Mouse (Mus musculus) gastrocnemius, adult 2 months (tissue): ENCODE results near the gene Atxn7l2. TPM values are rescaled to one million over a fixed set of nuclear protein-coding genes. Genes with fewer than 3 reads are reported as not detected.
A peak's percentile ranks its signal among the peaks of the same experiment; 100 is the strongest.

Experiments used
- DNase-seq: peaks from one replicate; pipeline ENCODE4 v3.0.0; 2022
- H3K27ac ChIP-seq: fragments of 200-600 bp; 2 replicates; pipeline ENCODE4 v1.8.1; 2022; ENCODE audit warnings: mild to moderate bottlenecking
- H3K4me3 ChIP-seq: fragments of 200-600 bp; 2 replicates; pipeline ENCODE4 v1.8.1; 2022; ENCODE audit warnings: mild to moderate bottlenecking, moderate library complexity
- CTCF ChIP-seq: fragments of 200-600 bp; IDR thresholded peaks from 2 replicates; pipeline ENCODE4 v1.8.1; 2022; ENCODE audit warnings: antibody characterized with exemption, mild to moderate bottlenecking, moderate library complexity
- intact Hi-C: fragments of 180-260 bp; cut with DNase I; formaldehyde crosslinking; loops from one replicate; pipeline ENCODE4 v1.15.1; 2025
- total RNA-seq, 2 experiments: library from RNA; stranded (reverse); gene quantifications; 2 replicates each; pipeline ENCODE4 v1.2.3; 2021

The Atxn7l2 gene
- total RNA-seq, 2 experiments from 2014 or later: 6.4 to 8.6 TPM

DNA sequence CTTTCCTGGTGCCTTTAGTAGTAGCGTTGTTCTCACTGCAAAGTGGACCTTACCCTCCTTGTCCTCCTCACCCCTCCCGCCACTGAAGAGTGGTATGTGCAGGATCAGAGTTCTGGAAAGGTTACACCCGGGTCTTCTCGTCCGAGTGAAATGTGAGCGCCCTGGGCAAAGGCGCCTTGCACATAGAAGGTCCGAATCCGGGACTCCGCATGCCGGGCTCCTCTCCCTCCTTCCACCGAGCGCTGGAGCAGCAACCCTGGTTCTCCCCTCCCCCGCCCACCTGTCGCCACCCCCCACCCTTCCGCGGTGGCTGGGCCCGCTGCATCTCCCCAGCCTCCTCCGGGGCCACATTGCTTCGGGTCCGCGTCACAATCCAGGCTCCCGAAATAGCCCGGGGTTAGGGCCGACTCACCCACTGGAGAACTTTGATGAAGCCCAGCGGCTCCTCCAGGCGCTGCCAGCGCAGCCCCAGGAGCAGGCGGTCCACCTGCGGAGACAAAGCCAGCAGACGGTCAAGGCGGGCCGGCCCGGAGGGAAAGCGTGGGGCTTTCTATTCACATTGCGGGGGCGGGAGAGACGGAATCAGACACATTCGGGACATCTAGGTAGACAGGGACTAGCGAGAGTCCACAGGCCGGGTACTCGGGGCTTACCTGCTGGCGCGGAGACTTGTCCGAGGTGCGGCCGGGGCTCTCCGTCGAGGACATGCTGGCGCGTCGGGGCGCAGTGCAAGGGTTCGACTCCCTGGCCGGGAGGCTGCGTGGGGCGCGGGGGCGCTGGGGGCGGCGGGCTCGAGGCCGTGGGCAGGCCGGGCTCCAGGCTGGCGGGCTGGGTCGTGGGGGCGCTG is 15.2 kb upstream of the Atxn7l2 start:
- Histone ChIP-seq H3K4me3 (peak overlapping the region; percentile 85), H3K27ac (peak overlapping the region; percentile 99)
- no peak for TF ChIP-seq CTCF
- peak; percentile 92 for DNase-seq
- intact Hi-C loops: no loop called here

- intact Hi-C loops: no loop called here
- TF ChIP-seq CTCF: no peak
- peak; percentile 86 for DNase-seq
- Histone ChIP-seq H3K4me3 (peak overlapping the region; percentile 85), H3K27ac (peak overlapping the region; percentile 99)
These were observed 9.9 kb upstream of the Atxn7l2 start for GRCm38 (mm10) chr3:108220661-108221060.

DNA sequence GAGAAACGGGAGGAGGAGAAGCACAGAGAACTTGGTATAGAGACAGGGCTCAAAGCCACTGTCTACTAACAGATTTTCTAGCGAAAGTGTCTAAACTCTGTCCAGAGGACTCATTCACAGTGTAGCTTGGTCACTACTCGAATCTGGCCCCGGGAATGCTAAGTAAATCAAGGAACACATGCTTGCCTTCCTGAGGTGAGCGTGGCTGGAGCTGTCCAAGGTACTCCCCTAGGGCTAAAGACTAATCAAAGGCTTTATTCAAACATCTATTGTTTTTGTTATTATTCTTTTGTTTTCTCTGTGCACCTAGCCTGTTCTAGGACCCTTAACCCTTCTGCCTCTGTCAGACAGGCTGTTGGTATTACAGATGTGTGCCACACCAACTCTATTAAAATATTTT is 4.0 kb upstream of the Atxn7l2 start:
- intact Hi-C loops: no loop called here
- no peak for TF ChIP-seq CTCF
- no peak for DNase-seq
- peak overlapping the region; percentile 8; the same call in 1 of the 2 replicates for H3K27ac ChIP-seq
- H3K4me3 ChIP-seq: no peak overlapping the region

DNA sequence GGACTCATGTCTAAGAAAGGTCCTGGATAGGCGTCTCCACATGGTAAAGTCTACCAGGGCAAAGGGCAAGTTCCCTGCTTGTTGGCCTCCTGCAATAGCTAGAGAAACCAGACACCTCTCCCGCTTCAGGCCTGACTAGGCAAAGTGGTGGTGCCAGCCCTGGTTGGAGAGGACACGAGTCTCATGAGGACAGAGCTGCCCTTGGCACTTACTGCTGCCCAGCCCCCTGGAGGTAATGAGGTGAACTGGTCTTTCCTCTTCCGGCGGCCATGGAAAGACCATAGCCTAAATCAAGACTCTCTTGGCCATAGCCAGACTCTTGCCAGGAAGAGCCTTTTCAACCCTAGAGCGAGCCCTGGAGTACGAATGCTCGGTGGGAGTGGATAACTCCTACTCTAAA is 1.7 kb upstream of the Atxn7l2 start:
- peak; percentile 68 for TF ChIP-seq CTCF
- DNase-seq: peak; percentile 93
- H3K4me3 ChIP-seq: no peak overlapping the region
- H3K27ac ChIP-seq: peak overlapping the region; percentile 97
- intact Hi-C loops: no loop called here

DNA sequence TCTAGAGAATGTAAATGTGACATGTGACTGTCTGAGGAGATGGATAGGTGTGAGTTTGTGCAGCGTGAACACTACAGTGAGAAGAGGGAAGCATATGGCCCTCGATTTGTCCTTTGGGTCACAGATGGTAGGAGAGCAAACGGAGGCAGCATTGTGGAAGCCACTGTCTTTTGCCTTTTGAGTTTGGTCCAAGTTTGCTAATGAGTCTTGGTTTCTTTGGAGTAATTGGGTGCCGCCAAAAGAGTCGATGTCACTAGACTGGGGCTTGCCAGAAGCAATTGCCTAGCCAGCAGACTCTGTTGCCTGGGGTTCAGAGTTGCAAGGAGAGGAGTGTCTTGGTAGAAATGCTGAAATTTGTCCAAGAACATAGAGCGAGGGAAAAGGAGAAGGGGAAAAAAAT is 1.1 kb upstream of the Atxn7l2 start:
- TF ChIP-seq CTCF: no peak
- intact Hi-C loops: no loop called here
- DNase-seq: no peak
- Histone ChIP-seq H3K27ac (peak overlapping the region; percentile 97), H3K4me3 (peak overlapping the region; percentile 92; the same call in 1 of the 2 replicates)

DNA sequence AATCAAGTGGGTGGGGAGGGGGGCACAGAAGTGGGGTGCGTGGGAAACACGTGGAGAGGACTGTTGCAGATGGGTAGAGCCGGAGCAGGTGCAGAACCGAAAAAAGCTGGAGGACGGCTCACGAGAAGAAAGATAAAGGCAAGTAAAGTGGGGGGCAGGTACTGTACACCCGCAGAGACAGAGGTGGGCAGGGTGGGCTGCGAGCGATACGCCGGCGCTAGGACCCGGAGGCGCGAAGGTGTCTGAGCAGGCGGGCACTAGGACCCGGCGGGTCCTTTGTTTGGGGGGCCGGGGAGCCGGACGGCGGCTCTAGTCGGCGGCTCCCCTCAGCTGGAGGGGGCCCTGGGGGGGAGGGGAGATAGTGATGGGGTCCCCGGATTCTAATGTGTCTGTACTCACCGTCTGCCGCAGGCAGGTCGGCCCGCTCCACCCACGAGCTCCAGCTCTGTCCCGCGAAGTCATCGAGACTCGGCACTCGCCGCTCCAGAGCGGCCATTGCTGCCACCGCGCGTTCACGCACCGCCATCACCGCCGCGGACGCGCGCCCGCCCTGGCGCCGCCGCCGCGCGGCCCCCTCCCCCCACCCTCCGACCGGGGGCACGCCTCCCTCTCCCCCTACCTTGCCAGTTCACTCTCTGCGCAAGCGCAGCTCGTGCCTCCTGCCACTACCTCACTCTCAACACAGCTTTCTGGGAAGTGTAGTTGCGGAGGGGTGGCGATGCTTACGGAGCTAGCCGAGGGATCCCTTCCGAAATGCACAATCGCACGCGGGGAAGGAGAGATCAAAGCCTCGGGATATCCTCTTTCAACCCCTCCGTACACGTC is 576 bp downstream of the Atxn7l2 start:
- peak overlapping the region; percentile 97 for H3K27ac ChIP-seq
- intact Hi-C loops: no loop called here
- 0 out of 2 replicates have a peak, but pooled peaks have one; percentile 20 for TF ChIP-seq CTCF
- peak; percentile 96 for DNase-seq
- peak overlapping the region; percentile 92 for H3K4me3 ChIP-seq

DNA sequence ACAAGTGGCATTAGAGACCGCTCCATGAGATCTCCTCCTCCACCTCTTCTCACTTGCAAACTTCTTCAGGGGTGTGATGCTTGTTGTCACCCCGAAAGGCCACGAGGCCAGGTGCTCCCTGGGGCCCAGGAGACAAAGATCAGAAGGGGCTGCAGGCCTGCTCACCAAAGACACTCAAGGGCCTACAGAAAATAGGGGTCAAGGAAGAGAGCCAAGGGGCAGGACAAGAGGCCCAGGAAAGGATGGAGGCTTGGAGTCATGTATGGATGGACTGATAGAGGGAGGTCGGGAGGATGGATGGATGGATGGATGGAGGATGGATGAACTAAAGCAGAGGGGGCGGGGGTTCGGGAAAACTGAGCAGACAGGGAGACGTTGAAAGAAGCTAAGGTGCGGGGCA is 1.2 kb downstream of the Atxn7l2 start:
- TF ChIP-seq CTCF: no peak
- no peak for DNase-seq
- intact Hi-C loops: no loop called here
- peak overlapping the region; percentile 97 for H3K27ac ChIP-seq
- peak overlapping the region; percentile 92 for H3K4me3 ChIP-seq

DNA sequence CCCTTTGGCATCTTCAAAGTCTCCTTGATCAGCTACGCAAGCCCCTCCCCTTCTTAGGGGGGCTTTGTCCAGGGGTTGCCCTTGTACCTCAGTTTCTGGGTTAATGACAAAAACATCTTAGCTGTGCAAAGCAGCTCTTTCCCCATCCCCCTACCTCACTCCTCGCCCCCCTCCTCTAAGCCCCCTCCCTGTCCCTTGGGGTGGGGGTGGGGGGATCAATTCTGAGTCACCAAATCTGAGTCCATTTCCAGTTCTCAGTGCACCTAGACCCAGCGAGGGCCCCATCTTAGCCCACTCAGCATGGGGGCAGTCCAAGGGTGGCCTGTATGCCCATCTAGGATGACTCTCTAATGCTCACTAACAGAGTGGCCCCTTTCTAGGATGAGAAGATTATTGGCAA is 1.7 kb downstream of the Atxn7l2 start:
- TF ChIP-seq CTCF: no peak
- Histone ChIP-seq H3K27ac (no peak overlapping the region), H3K4me3 (peak overlapping the region; percentile 92)
- intact Hi-C loops: no loop called here
- DNase-seq: no peak

- Histone ChIP-seq H3K27ac (peak overlapping the region; percentile 8; the same call in 1 of the 2 replicates), H3K4me3 (no peak overlapping the region)
- no peak for DNase-seq
- intact Hi-C loops: no loop called here
- TF ChIP-seq CTCF: no peak
These were observed 3.9 kb downstream of the Atxn7l2 start for GRCm38 (mm10) chr3:108206731-108207375.

- no peak for DNase-seq
- intact Hi-C loops: no loop called here
- H3K27ac ChIP-seq: no peak overlapping the region
- TF ChIP-seq CTCF: no peak
- no peak overlapping the region for H3K4me3 ChIP-seq
These were observed 5.1 kb downstream of the Atxn7l2 start for GRCm38 (mm10) chr3:108205601-108206000.

DNA sequence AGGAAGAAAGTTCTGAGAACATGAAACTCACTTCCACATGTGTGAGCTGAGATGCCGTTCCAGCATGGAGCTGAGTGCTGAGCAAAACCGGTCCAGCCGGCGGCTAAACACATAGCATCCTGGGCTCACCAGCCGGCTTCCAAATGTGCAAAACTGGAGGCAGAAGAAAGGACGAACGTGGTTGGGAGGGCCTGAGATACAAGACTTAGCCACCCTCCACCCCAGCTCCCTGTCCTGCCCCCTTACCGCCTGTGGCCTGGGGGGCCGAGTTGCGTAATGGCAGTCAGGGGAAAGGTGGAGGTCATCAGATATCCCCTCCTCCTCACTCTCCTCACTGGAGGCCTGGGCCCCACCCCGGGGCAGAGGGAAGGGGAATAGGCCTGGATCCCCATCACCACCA is 6.3 kb downstream of the Atxn7l2 start:
- Histone ChIP-seq H3K4me3 (no peak overlapping the region), H3K27ac (0 out of 2 replicates have a peak overlapping the region, but pooled peaks have one; percentile 7)
- DNase-seq: no peak
- intact Hi-C loops: no loop called here
- no peak for TF ChIP-seq CTCF

- peak overlapping the region; percentile 59 for H3K27ac ChIP-seq
- intact Hi-C loops: loop anchor here (1.0 kb wide), 1 partner anchor 38 kb away; no protein-coding TSS in a partner anchor
- DNase-seq: peak; percentile 85
- peak; percentile 93 for TF ChIP-seq CTCF
- peak overlapping the region; percentile 6; the same call in 1 of the 2 replicates for H3K4me3 ChIP-seq
These were observed 7.0 kb downstream of the Atxn7l2 start for GRCm38 (mm10) chr3:108203621-108204325.
